Mouse (Mus musculus): ENCODE data around the gene Olfr450.

Gene Olfr450

GRCm38 (mm10) chr6:42811639-42812038 lies at the start of gene Olfr450:
TSS of gene Olfr450 (plus strand) at chr6:42811939.
- DNase-seq (ENCODE audit: low read depth, low spot score): no peak

- no peak for DNase-seq (ENCODE audit: low read depth, low spot score)
These were observed 34.7 kb upstream of the Olfr450 start for GRCm38 (mm10) chr6:42777066-42777465.

- DNase-seq (ENCODE audit: low read depth, low spot score): no peak
These were observed 26.9 kb upstream of the Olfr450 start, which contains the start of gene Olfr452 for GRCm38 (mm10) chr6:42784793-42785192. TSS of gene Olfr452 (plus strand) at chr6:42785093.

- DNase-seq (ENCODE audit: low read depth, low spot score): peak; percentile 7
These were observed 21.3 kb upstream of the Olfr450 start for GRCm38 (mm10) chr6:42790247-42790948.

GRCm38 (mm10) chr6:42790949-42791556 lies 20.7 kb upstream of the Olfr450 start:
- no peak for DNase-seq (ENCODE audit: low read depth, low spot score)

GRCm38 (mm10) chr6:42794982-42795381 lies 16.8 kb upstream of the Olfr450 start:
- DNase-seq (ENCODE audit: low read depth, low spot score): no peak

GRCm38 (mm10) chr6:42834084-42834483 lies 22.3 kb downstream of the Olfr450 start, which contains the start of gene Olfr449:
TSS of gene Olfr449 (plus strand) at chr6:42834384.
- DNase-seq (ENCODE audit: low read depth, low spot score): no peak

- DNase-seq (ENCODE audit: low read depth, low spot score): peak; percentile 63
These were observed 48.6 kb downstream of the Olfr450 start for GRCm38 (mm10) chr6:42860222-42860819.
